Mouse (Mus musculus) embryo, embryonic 10.5 days (tissue): ENCODE results near the gene Mtm1.
A peak's percentile ranks its signal among the peaks of the same experiment; 100 is the strongest.
"Not testable (repeated sequence)": the region's sequence is repeated elsewhere in the genome, so short reads cannot be mapped to it uniquely, and the experiment has no call there.

Experiments used
- DNase-seq: peaks from one replicate; pipeline ENCODE4 v3.0.0-alpha.2; 2015; ENCODE audit warnings: low spot score

The Mtm1 gene

DNA sequence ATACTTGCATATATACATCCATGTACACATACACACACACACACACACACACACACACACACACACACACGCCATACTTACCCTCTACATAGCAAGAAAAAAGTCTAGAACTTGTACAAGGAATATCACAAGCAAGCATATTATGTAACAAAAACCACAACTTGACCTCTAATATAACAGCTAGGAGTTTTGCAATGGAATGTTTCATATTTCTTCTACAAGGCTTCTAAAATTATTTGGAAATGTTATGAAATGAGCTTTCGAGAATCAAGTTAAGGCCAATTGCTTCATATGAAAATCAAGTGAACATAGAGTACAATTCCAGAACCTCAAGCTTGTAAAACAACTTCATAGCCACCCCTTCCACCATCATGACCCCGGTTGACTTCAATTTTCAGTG lies 74.9 kb downstream of the Mtm1 start:
- no peak for DNase-seq

DNA sequence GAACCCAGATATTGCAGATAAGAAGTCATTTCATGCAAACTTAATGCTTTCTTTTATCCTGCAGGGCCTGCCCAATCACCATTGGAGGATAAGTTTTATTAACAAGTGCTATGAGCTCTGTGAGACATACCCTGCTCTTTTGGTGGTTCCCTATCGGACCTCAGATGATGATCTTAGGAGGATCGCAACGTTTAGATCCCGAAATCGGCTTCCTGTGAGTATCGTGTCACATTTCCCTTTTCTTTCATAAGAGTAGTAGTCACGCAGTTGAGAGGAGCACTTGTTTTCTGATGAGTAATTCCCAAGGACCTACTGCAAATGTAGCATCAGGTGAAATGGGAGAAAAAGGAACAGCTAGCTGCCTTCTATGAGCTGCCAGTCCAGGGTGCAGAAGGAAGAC lies 76.5 kb downstream of the Mtm1 start:
- no peak for DNase-seq

DNA sequence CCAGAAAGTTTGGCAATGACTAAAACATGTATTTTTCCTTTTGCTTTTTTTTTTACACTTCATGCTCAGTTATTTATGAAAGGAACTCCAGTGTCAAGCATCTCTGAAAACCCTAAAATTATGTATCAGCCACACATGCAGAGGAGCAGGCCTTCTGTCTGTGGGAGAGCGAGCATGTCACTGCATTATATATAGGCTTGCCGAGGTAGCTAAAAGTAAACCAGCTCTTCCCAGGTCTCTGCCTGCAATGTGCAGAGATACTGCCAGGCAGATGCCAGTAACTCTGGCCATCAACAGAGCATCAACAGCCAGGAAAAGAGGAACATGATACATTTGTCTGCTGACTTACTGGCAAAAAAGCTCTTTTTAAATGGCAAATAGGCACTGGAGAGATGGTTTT lies 83.6 kb downstream of the Mtm1 start:
- no peak for DNase-seq

DNA sequence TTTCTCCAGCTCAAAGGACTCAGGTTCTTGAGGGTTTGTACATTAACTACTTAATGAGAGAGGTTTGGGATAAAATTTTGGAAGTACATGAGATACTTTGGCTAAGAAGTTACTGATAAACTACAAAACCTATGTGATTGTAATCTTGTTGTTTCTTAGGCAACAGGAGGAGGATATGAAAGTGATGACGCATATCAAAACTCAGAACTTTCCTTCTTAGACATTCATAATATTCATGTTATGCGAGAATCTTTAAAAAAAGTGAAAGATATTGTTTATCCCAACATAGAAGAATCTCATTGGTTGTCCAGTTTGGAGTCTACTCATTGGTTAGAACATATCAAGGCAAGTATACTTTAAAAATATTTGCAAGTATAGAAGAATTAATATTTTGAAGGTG lies 85.4 kb downstream of the Mtm1 start:
- DNase-seq, result no peak

DNA sequence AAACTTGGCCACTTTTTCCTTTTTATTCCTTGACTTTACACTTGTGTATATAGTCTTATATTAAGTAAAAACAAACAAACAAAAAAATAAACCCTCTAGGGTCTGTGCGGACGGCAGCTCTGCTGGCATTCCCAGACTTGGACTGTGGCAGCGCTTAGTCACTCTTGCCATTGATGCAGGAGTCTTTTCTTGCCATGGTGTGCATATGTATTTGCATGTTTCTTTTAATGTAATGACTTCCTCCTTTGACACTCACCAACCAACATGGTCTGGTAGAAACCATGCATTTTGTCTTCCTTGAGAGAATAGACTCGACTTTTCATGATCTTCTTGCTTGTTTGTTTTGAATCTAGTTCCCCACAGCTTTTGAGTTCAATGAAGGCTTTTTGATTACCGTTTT lies 91.6 kb downstream of the Mtm1 start:
- DNase-seq, result no peak

DNA sequence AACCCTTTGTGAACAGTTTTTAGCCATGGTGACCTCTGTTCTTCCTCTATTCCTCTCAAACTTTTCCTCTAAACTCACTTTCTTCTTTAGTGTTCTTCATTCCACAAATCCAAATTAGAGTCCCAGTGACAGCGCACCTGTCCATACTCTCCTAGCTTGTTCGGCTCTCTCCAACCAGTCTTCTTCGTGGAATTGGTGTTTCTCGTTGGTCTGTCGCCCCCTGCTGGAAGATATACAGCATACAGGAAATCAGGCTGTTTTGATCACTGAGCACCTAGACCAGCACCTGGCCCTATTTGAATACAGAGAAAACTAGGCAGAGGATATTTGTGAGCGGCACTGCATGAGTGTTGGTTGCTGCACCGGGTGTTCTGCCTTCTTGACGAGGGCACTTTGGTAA lies 100.7 kb downstream of the Mtm1 start:
- peak; percentile 60 for DNase-seq

DNA sequence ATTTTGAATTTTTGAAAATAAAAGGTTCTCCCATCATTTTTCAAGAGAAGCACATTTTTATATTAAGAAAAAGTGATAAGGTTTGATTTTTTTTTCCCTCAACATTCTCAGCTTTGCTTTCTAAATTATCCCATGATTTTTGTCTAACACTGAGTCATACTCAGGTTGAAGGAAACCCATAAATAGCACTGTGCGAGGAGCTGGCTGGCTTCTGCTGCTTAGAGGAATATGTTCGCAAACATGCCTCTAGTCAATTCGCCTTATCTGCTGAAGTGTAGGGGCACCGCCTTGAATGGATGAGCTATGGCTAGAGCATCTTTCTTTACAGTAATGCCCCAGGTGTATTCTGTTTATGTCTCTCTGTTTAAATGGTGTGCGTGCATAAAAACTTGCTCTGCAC lies 103.8 kb downstream of the Mtm1 start:
- DNase-seq, result no peak

DNA sequence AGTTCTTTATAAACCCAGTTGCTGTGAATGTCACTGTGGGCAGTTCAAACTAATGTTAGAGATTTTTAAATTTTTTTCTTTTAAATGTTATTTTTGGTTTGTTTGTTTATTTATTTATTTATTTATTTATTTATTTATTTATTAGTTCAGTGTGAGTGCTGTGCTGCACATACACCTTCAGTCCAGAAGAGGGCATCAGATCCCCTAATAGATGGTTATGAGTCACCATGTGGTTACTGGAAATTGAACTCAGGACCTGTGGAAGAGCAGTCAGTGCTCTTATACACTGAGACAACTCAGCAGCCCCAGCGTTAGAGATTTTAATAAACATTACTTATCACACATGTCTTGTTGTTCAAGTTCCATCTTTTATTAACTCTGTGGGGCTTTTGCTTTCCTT lies 141.5 kb downstream of the Mtm1 start:
- DNase-seq, result peak; percentile 4

DNA sequence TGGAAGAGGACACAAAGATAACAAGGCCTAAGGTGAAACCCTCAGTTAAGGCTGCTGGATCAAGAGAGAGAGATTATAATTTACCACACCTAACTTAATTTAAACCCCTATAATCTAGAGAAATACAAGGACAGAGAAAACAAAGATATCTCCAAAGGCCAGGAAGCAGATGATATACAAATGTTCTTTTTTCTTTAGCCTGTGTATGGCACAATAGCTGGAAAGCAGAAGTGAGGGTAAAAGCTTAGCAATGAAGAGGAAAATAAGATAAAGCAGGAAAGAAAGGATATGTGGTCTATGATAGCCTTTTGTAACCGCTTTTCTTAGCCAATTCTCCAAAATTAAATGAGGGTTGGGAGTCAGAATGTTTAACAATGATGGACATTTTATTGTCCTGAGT lies 144.8 kb downstream of the Mtm1 start:
- DNase-seq, result no peak

DNA sequence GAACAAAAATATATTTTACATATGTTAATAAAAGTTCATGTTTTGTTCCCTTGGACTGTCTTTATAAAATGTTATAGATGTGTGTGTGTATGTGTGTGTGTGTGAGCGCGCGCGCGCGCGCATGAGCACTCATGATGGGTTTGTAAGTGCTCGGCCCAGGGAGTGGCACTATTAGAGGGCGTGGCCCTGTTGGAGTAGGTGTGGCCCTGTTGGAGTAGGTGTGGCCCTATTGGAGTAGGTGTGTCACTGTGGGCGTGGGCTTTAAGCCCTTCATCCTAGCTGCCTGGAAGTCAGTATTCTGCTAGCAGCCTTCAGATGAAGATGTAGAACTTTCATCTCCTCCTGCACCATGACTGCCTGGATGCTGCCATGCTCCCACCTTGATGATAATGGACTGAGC lies 151.2 kb downstream of the Mtm1 start:
- DNase-seq, result not testable (repeated sequence)

DNA sequence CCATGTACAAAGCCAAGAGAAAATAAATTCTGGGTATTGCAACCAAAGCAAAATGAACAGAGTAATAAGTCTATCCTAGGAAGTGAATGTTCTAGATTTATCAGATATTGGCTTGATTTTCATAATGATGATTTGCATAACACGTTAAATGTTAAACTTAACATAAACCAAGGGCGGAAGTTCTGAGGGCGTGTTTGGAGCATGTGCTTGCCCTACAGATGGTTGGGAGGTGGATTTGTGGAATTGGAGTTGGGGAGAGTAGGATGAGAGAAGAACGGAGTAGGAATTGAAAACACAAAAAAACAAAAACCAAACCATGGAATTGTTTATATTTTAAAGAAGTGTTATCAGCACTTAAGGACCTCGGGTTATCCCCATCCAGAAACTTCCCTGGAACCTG lies 153.5 kb downstream of the Mtm1 start:
- DNase-seq, result no peak

DNA sequence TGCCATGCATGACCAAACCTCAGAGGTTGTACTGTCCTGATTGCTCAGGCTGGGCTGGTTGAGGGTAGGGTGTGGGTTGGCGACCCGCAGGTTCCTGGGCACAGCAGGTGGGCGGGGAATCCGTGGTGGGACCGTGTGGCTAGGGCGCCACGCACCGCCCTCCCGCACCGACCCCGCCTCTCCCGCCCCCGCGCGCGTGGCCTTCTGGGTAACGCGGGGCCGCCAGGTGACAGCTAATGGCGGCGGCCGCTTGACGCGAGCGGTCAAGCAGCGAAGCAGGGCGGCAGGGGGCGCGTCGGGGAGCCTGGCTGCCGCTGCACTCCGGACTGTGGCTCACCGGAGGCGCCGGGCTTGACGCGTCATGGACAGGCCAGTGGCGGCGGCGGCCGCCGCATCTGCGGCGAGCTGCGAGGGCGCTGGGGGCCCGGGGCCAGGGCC lies 154.0 kb downstream of the Mtm1 start, which contains the start of gene Mtmr1:
TSS of gene Mtmr1 (plus strand) at position 207 of the 438 bp plus-strand sequence.
- DNase-seq, result peak; percentile 73

DNA sequence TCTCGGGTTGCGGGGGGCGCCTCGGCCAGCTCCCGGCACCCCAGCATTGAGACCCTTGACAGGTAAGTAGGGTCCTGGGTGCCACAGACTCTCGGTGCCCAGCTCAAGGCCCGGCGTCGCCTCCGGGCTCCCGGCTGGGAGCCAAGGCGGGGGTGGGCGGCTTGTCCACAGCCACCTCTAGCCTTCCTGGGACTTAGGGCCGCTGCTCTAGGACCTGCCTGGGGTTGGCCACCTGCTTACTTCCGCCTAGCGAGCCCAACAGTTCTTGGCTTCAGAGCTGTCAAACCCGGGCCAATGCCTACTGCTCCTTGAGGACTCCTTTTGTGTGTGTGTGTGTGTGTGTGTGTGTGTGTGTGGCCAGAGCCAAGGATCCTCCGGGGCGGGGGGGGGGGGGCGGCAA lies 154.4 kb downstream of the Mtm1 start:
- DNase-seq, result peak; percentile 26
